Mouse (Mus musculus) spleen, postnatal 4 days (tissue): ENCODE results near the gene Slc1a2.

ENCODE experiments used
- DNase-seq, 2 experiments: peaks; one replicate each; pipeline ENCODE4 v3.0.0; 2022; ENCODE audit warnings: low spot score in 2 of 2

Gene Slc1a2

DNA sequence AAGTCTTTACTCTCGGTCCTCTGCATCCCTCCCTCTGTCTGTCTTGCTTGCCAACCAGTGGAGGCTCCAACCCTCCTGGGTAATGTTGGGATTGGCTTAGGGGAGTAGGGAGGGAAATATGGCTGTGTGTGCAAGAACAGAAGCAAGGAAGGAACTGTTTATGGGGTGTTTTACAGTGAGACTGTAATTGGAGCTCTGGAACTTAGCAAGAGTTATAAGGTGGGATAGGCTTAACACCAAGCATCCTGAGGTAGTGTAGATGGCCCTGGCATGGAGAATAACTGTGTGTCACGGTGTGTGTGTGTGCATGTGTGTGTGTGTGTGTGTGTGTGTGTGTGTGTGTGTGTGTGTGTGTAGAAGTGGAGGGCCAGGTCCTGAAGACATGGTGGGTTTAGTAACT lies 55.9 kb downstream of the Slc1a2 start:
- no peak for DNase-seq

- DNase-seq, result no peak
Observed at GRCm38 (mm10) chr2:102715754-102716153, 57.3 kb downstream of the Slc1a2 start.

DNA sequence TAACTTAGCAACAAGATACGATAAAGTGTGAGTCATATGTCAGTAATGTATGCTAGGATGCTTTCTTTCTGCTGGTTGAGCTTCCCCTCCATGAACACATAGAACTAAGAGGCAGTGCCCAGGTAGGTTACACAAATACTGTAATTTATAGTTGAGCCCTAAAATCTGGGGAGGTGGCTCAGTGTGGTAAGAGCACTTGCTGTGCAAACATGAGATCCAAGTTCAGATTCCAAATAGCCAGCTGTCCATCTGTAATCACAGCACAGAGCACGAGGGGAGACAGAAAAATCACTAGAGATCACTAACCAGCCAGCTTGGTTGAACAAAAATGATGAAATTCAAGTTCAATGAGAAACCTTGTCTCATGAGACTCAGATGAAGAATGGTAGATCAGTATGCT lies 63.4 kb downstream of the Slc1a2 start:
- no peak for DNase-seq

- DNase-seq, result no peak
Observed at GRCm38 (mm10) chr2:102725054-102725453, 66.6 kb downstream of the Slc1a2 start.

GRCm38 (mm10) chr2:102730386-102730785 lies 71.9 kb downstream of the Slc1a2 start:
- no peak for DNase-seq

- DNase-seq, result no peak
Observed at GRCm38 (mm10) chr2:102730788-102731187, 72.3 kb downstream of the Slc1a2 start.

- no peak for DNase-seq
Observed at GRCm38 (mm10) chr2:102733128-102733527, 74.7 kb downstream of the Slc1a2 start.

DNA sequence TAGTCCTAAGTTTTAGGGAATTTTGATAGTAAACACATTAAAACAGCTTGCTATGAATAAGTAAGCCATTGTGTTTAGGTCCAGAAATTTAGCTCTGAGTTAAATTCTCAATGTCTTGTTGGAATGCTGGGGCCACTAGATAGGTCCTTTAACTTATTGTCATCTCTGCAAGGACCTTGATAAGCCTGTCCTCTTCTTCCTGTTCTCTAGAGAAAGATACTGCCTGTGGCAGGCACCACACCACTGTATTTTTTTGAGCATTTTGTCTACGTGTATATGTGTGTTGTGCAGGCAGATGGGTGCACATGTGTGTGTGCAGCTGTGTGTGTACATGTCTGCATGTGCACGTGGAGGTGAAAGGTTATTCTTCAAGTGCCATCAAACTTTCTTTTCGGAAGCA lies 75.6 kb downstream of the Slc1a2 start:
- no peak for DNase-seq

- no peak for DNase-seq
Observed at GRCm38 (mm10) chr2:102735031-102735430, 76.6 kb downstream of the Slc1a2 start.

DNA sequence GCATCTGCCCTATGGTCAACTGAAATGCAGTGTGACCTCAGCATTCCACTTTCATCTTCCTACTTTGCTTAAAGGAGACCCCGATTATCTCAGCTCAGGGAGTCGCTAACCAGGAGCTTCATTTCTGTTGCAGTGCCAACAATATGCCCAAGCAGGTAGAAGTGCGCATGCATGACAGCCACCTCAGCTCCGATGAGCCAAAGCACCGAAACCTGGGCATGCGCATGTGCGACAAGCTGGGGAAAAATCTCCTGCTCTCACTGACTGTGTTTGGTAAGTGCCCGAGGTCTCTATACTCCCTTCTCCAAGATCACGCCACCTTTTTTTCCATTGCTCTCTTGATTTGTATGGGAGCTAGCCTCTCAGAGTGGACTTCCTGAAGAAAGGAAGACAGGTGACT lies 77.4 kb downstream of the Slc1a2 start:
- no peak for DNase-seq

DNA sequence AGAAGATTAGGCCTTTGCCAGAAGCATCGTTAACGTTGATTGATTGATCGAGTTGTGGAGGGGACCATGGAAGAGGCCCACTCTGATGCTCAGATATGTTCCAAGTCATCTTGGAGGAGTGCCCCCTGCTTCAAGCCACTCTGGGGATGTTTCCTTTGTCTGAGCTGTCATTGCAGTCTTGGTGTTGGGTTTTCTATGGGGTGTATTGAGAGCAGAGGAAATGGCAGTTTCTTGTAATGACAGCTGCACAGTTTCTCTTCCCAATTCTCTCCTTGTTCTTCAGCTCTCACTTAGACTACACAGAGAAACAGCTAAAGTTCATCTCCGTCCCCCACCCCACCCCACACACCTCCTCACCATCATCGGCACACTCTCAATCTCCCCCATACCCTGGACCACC lies 78.0 kb downstream of the Slc1a2 start:
- no peak for DNase-seq

GRCm38 (mm10) chr2:102738852-102739251 lies 80.4 kb downstream of the Slc1a2 start:
- peak in 1 of 2 experiments; percentile 15 for DNase-seq

GRCm38 (mm10) chr2:102742685-102743084 lies 84.2 kb downstream of the Slc1a2 start:
- no peak for DNase-seq

- DNase-seq, result peak; percentile 62 to 79
Observed at GRCm38 (mm10) chr2:102743918-102744696, 85.6 kb downstream of the Slc1a2 start.

- peak; percentile 36 to 63 for DNase-seq
Observed at GRCm38 (mm10) chr2:102745259-102745906, 86.9 kb downstream of the Slc1a2 start.

GRCm38 (mm10) chr2:102747758-102748157 lies 89.3 kb downstream of the Slc1a2 start:
- DNase-seq, result no peak

DNA sequence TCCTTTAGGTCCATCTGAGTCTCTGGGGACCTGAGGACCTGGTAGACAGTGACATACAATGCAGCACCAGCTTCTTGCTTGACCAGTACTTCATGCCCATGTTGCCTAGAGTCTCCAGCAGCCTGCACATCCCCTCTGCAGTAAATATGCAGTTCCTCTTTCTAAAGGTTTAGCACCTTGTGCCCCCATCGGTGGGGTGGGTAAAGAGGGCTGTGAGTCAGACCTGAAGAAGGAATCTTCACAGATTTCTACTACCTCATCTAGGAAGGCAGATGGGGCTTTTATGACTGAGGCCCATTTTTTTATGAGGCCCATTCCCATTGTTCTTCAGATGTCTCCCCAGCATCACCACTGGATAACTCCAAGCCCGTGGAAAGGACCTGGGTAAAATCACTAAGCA lies 91.5 kb downstream of the Slc1a2 start:
- DNase-seq, result no peak

- no peak for DNase-seq
Observed at GRCm38 (mm10) chr2:102751846-102752245, 93.4 kb downstream of the Slc1a2 start.

- DNase-seq, result no peak
Observed at GRCm38 (mm10) chr2:102757241-102757860, 98.9 kb downstream of the Slc1a2 start.

GRCm38 (mm10) chr2:102759479-102759878 lies 101.0 kb downstream of the Slc1a2 start:
- no peak for DNase-seq

- DNase-seq, result no peak
Observed at GRCm38 (mm10) chr2:102760284-102761072, 102.0 kb downstream of the Slc1a2 start.

- DNase-seq, result no peak
Observed at GRCm38 (mm10) chr2:102763176-102763575, 104.7 kb downstream of the Slc1a2 start.
